Mouse (Mus musculus) small intestine, adult 2 months (tissue): ENCODE measurements at regions not wholly inside any gene's neighbourhood (a gene's known extent, or its start where the extent isn't known, plus 50 kb on each side); places are given as distances from the start of the nearest gene placed in this dataset.

Source experiments
- H3K27ac ChIP-seq: fragments of 200-500 bp; 2 replicates; pipeline ENCODE4 v1.5.1; 2012; ENCODE audit warnings: low read depth, low read length, control low read depth, inconsistent platforms; ENCODE audit not compliant: insufficient read depth
- H3K27me3 ChIP-seq: fragments of 200-500 bp; 2 replicates; pipeline ENCODE4 v1.6.1; 2012; ENCODE audit warnings: mild to moderate bottlenecking, moderate library complexity, low read length, inconsistent platforms; ENCODE audit not compliant: control insufficient read depth, insufficient read depth
- H3K36me3 ChIP-seq: fragments of 200-500 bp; 2 replicates; pipeline ENCODE4 v1.6.1; 2012; ENCODE audit warnings: mild to moderate bottlenecking, low read length, control low read depth, inconsistent platforms; ENCODE audit not compliant: control insufficient read depth, insufficient read depth
- H3K4me1 ChIP-seq: fragments of 200-500 bp; 2 replicates; pipeline ENCODE4 v1.6.1; 2012; ENCODE audit warnings: low read length, inconsistent platforms, mixed read lengths; ENCODE audit not compliant: control insufficient read depth, insufficient read depth, insufficient read length
- H3K4me3 ChIP-seq: fragments of 200-500 bp; 2 replicates; pipeline ENCODE4 v1.5.1; 2012; ENCODE audit warnings: low read depth, mild to moderate bottlenecking, control low read depth, inconsistent platforms, low read length, moderate library complexity
- CTCF ChIP-seq: fragments of 200-500 bp; IDR thresholded peaks from 2 replicates; pipeline ENCODE4 v1.5.1; 2012; ENCODE audit warnings: low read depth, mild to moderate bottlenecking, control low read depth, inconsistent platforms, low read length, moderate library complexity, mixed read lengths; ENCODE audit not compliant: insufficient replicate concordance, insufficient read length; ENCODE audit errors: extremely low read depth
- POLR2A ChIP-seq: fragments of 200-500 bp; IDR thresholded peaks from 2 replicates; pipeline ENCODE4 v1.6.1; 2012; ENCODE audit warnings: low read depth, mild to moderate bottlenecking, control low read depth, inconsistent platforms, low read length, moderate library complexity
- WGBS: fragments of 180-500 bp; shearing (Covaris S2); methylation state at CpG from one replicate; pipeline ENCODE4 v1.1.7; 2018; 5-methylcytosine and 5-hydroxymethylcytosine counted together

GRCm38 (mm10) chr3:51009098-51009497 is 215.1 kb upstream of the Noct start:
- 74% methylated on average over 5 of the region's 5 CpGs for WGBS
- Histone ChIP-seq H3K36me3 (no peaks in the 10 kb centered on the region), H3K4me3 (no peak overlapping the region), H3K27ac (no peak overlapping the region), H3K4me1 (no peaks in the 10 kb centered on the region), H3K27me3 (no peaks in the 10 kb centered on the region)
- TF ChIP-seq CTCF: no peak
- TF ChIP-seq POLR2A: no peak

- WGBS: 27% methylated on average over 10 of the region's 10 CpGs
- TF ChIP-seq POLR2A: no peak
- TF ChIP-seq CTCF: no peak
- no peaks in the 10 kb centered on the region for H3K27me3 ChIP-seq
- no peaks in the 10 kb centered on the region for H3K4me1 ChIP-seq
- H3K36me3 ChIP-seq: no peaks in the 10 kb centered on the region
- no peak overlapping the region for H3K4me3 ChIP-seq
- H3K27ac ChIP-seq: no peak overlapping the region
These were observed 204.4 kb upstream of the Noct start for GRCm38 (mm10) chr3:51019650-51020346.

- TF ChIP-seq POLR2A: no peak
- no peak for TF ChIP-seq CTCF
- WGBS: 65% methylated on average over 6 of the region's 6 CpGs
- no peak overlapping the region for H3K4me3 ChIP-seq
These were observed 199.6 kb upstream of the Noct start for GRCm38 (mm10) chr3:51024655-51025054.

GRCm38 (mm10) chr3:51031821-51032220 is 192.4 kb upstream of the Noct start:
- TF ChIP-seq CTCF (no peak), POLR2A (no peak)
- Histone ChIP-seq H3K36me3 (no peaks in the 10 kb centered on the region), H3K27ac (no peak overlapping the region), H3K27me3 (no peaks in the 10 kb centered on the region), H3K4me1 (no peaks in the 10 kb centered on the region), H3K4me3 (no peak overlapping the region)
- 73% methylated on average over 8 of the region's 8 CpGs for WGBS

More at GRCm38 (mm10) chr3:51024655-51025054, 199.6 kb upstream of the Noct start:
- Histone ChIP-seq H3K4me1 (no peaks in the 10 kb centered on the region), H3K27ac (no peak overlapping the region), H3K27me3 (no peaks in the 10 kb centered on the region), H3K36me3 (no peaks in the 10 kb centered on the region)

GRCm38 (mm10) chr3:51033292-51033691 is 191.0 kb upstream of the Noct start:
- no peaks in the 10 kb centered on the region for H3K27me3 ChIP-seq
- TF ChIP-seq CTCF: no peak
- no peak for TF ChIP-seq POLR2A
- 69% methylated on average over 2 of the region's 2 CpGs for WGBS
- no peak overlapping the region for H3K4me3 ChIP-seq
- no peaks in the 10 kb centered on the region for H3K36me3 ChIP-seq
- H3K27ac ChIP-seq: no peak overlapping the region
- no peaks in the 10 kb centered on the region for H3K4me1 ChIP-seq

- 65% methylated on average over 17 of the region's 17 CpGs for WGBS
These were observed 187.4 kb upstream of the Noct start for GRCm38 (mm10) chr3:51036700-51037306.

GRCm38 (mm10) chr3:51042223-51042846 is 181.9 kb upstream of the Noct start:
- Histone ChIP-seq H3K4me1 (no peaks in the 10 kb centered on the region), H3K27ac (no peak overlapping the region), H3K27me3 (no peaks in the 10 kb centered on the region), H3K36me3 (no peaks in the 10 kb centered on the region), H3K4me3 (no peak overlapping the region)
- WGBS: 74% methylated on average over 17 of the region's 17 CpGs
- TF ChIP-seq POLR2A (no peak), CTCF (no peak)

More at GRCm38 (mm10) chr3:51036700-51037306, 187.4 kb upstream of the Noct start:
- no peaks in the 10 kb centered on the region for H3K36me3 ChIP-seq
- no peaks in the 10 kb centered on the region for H3K27me3 ChIP-seq
- no peaks in the 10 kb centered on the region for H3K4me1 ChIP-seq
- no peak overlapping the region for H3K4me3 ChIP-seq
- no peak for TF ChIP-seq POLR2A
- no peak for TF ChIP-seq CTCF
- H3K27ac ChIP-seq: no peak overlapping the region
